Mouse (Mus musculus) forebrain, embryonic 11.5 days (tissue): ENCODE data around the gene Sh2d7. TPM values are rescaled to one million over a fixed set of nuclear protein-coding genes. Genes with fewer than 3 reads are reported as not detected.

Experiments used
- ATAC-seq: fragments of 200-750 bp; cut with Nextera tagmentation; replicated peaks from 2 replicates; pipeline ENCODE4 v1.8.0; 2017; ENCODE audit warnings: moderate TSS enrichment; ENCODE audit not compliant: low FRiP score
- DNase-seq: peaks from one replicate; pipeline ENCODE4 v3.0.0-alpha.2; 2017; ENCODE audit warnings: low spot score
- H3K27ac ChIP-seq: fragments of 300-500 bp; sonication (generic); 2 replicates; pipeline ENCODE4 v1.5.1; 2014; ENCODE audit warnings: low read depth, low read length
- H3K27me3 ChIP-seq: fragments of 300-500 bp; sonication (generic); 2 replicates; pipeline ENCODE4 v1.6.1; 2014; ENCODE audit warnings: mild to moderate bottlenecking, low read length, mixed read lengths; ENCODE audit not compliant: control insufficient read depth, insufficient read depth
- H3K36me3 ChIP-seq: fragments of 300-500 bp; sonication (generic); 2 replicates; pipeline ENCODE4 v1.6.1; 2014; ENCODE audit warnings: mild to moderate bottlenecking, low read length, moderate library complexity, mixed read lengths; ENCODE audit not compliant: control insufficient read depth, insufficient read depth
- H3K4me1 ChIP-seq: fragments of 300-500 bp; sonication (generic); replicated peaks from 2 replicates; pipeline ENCODE4 v1.6.1; 2014; ENCODE audit warnings: low read length, mixed read lengths; ENCODE audit not compliant: control insufficient read depth, insufficient read depth
- H3K4me2 ChIP-seq: fragments of 300-500 bp; sonication (generic); 2 replicates; pipeline ENCODE4 v1.6.1; 2014; ENCODE audit warnings: low read depth, mild to moderate bottlenecking, low read length, moderate library complexity, mixed read lengths; ENCODE audit not compliant: severe bottlenecking
- H3K4me3 ChIP-seq: fragments of 300-500 bp; sonication (generic); 2 replicates; pipeline ENCODE4 v1.5.1; 2014; ENCODE audit warnings: low read depth, low read length
- H3K9ac ChIP-seq: fragments of 300-500 bp; sonication (generic); 2 replicates; pipeline ENCODE4 v1.6.1; 2014; ENCODE audit warnings: low read length
- H3K9me3 ChIP-seq: fragments of 300-500 bp; sonication (generic); 2 replicates; pipeline ENCODE4 v1.6.1; 2016; ENCODE audit warnings: low read length, mixed read lengths; ENCODE audit not compliant: control insufficient read depth
- WGBS: fragments of 180-500 bp; shearing (Covaris S2); extraction: QIAGEN DNeasy Blood & Tissue Kit; methylation state at CpG from one replicate; pipeline ENCODE4 v1.1.7; 2014; 5-methylcytosine and 5-hydroxymethylcytosine counted together
- polyA plus RNA-seq: library from polyadenylated mRNA; unstranded; fragments of >200 nt; fragmentation: Nextera tagmentation; extraction: Ambion mirVana; gene quantifications from 2 replicates; pipeline ENCODE4 v1.2.1, GENCODE M21; 2014

Gene Sh2d7
- polyA plus RNA-seq, 1 experiment from 2014 or later, result not detected

DNA sequence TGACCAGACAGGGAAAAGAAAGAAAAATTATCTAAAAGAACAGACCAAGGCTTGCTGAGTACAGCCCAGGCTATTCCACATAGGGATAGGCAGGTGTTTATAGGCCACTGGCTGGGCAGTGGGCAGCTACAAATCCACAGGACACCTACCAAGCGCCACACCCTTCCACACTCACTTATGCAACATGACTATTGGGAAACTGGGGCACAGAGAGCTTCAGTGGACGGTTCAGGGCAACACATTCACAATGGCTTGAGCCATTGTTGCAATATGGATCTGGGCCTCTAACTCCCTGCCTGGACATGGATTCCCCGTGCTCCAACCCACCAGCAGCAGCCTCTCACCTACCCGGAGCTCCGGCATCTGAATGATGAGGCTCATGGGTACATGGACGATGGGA, 10.6 kb downstream of the Sh2d7 start:
- Histone ChIP-seq H3K9ac (no peak overlapping the region), H3K4me2 (no peak overlapping the region), H3K27me3 (no peaks in the 10 kb centered on the region), H3K27ac (no peak overlapping the region), H3K9me3 (no peaks in the 10 kb centered on the region), H3K4me1 (no peaks in the 10 kb centered on the region), H3K4me3 (no peak overlapping the region), H3K36me3 (no peaks in the 10 kb centered on the region)
- DNase-seq (no peak), ATAC-seq (no peak)
- 87% methylated on average over 6 of the region's 6 CpGs for WGBS

GRCm38 (mm10) chr9:54552409-54552808, 13.6 kb downstream of the Sh2d7 start:
- WGBS, result 21% methylated on average over 5 of the region's 5 CpGs
- DNase-seq, result no peak
- Histone ChIP-seq H3K27me3 (no peaks in the 10 kb centered on the region), H3K27ac (no peak overlapping the region), H3K9me3 (no peaks in the 10 kb centered on the region), H3K4me3 (no peak overlapping the region), H3K4me2 (no peak overlapping the region), H3K9ac (no peak overlapping the region), H3K4me1 (no peaks in the 10 kb centered on the region), H3K36me3 (no peaks in the 10 kb centered on the region)
- no peak for ATAC-seq

- no peak overlapping the region for H3K4me3 ChIP-seq
- H3K4me1 ChIP-seq, result 0 out of 2 replicates have a peak, but pooled peaks cover 3% of the 10 kb centered on the region
- no peak overlapping the region for H3K9ac ChIP-seq
- no peak overlapping the region for H3K27ac ChIP-seq
- no peaks in the 10 kb centered on the region for H3K9me3 ChIP-seq
- H3K36me3 ChIP-seq, result no peaks in the 10 kb centered on the region
- H3K4me2 ChIP-seq, result no peak overlapping the region
- WGBS, result 72% methylated on average over 2 of the region's 2 CpGs
- DNase-seq (no peak), ATAC-seq (no peak)
- H3K27me3 ChIP-seq, result no peaks in the 10 kb centered on the region
These were observed 16.3 kb downstream of the Sh2d7 start for GRCm38 (mm10) chr9:54555044-54555443.

DNA sequence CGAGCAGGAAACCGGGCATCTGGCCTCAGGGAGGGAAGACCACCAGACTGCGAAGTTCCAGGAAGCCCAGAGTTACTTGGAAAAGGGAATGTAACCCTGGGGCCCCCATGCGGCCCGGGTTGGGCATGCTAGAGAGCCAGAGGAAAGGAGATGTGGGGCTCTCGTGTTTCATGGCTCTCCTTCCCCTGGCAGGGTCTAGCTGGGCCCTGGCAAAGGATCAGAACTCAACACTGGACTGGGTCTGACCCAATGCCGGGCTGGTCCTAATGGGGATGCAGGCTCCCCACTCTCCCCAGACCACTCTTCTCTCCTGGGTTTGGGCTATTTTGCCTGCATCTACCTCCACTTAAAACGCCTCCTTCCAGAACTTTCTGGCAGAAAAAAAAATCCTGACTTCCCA, 19.9 kb downstream of the Sh2d7 start:
- Histone ChIP-seq H3K4me3 (no peak overlapping the region), H3K27ac (no peak overlapping the region), H3K4me1 (0 out of 2 replicates have a peak, but pooled peaks cover 3% of the 10 kb centered on the region), H3K36me3 (no peaks in the 10 kb centered on the region), H3K4me2 (no peak overlapping the region), H3K9me3 (no peaks in the 10 kb centered on the region), H3K27me3 (no peaks in the 10 kb centered on the region), H3K9ac (no peak overlapping the region)
- ATAC-seq (no peak), DNase-seq (no peak)
- 78% methylated on average over 8 of the region's 8 CpGs for WGBS

DNA sequence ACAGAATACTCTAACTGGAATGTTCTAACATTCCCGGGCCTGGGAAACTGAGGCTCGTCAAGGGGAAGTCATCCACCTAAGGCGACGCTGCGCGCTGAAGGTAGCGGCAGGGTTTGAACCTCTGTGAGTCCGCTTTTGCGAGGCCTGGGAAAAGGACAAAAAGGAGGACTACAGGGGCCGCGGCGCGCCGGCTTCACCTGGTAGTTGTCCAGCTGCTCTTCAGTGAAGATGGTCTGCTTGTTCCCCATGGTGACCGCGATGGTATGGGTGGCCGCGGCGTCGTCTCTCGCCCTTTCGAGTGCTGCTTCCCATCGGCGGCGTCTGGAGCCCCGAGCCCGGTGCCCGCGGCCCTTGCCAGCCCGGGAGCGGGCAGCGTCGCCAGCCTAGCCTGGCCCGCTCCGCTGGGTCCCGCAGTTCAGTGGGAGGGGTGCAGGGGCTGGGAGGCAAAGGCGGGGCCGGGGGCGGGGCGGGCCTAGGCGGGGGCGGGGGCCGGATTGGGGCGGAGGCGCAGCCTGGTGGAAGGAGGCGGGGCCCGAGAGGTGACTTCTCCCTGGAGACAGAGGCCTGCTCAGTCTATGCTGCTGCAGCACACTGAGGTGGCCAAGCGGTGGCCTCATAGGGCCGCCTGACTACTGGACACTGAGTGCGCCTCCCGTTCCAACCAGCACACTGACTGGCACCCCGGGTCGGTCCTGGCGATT, 21.1 kb downstream of the Sh2d7 start, which contains the start of gene Cib2:
Gene Cib2 (minus strand): TSS at position 448 of the 701 bp plus-strand sequence.
- H3K27ac ChIP-seq, result no peak within 1 kb of the TSS
- peak within 1 kb of the TSS; percentile 85 for H3K4me2 ChIP-seq
- DNase-seq (peak; percentile 93), ATAC-seq (peak; percentile 97)
- WGBS, result 2% methylated on average over 50 of the region's 54 CpGs
- peak within 1 kb of the TSS; percentile 63 for H3K9ac ChIP-seq
- H3K36me3 ChIP-seq, result no peaks in the 10 kb centered on the region
- no peaks in the 10 kb centered on the region for H3K27me3 ChIP-seq
- 0 out of 2 replicates have a peak, but pooled peaks cover 3% of the 10 kb centered on the region for H3K4me1 ChIP-seq
- no peaks in the 10 kb centered on the region for H3K9me3 ChIP-seq
- peak within 1 kb of the TSS; percentile 45 for H3K4me3 ChIP-seq

DNA sequence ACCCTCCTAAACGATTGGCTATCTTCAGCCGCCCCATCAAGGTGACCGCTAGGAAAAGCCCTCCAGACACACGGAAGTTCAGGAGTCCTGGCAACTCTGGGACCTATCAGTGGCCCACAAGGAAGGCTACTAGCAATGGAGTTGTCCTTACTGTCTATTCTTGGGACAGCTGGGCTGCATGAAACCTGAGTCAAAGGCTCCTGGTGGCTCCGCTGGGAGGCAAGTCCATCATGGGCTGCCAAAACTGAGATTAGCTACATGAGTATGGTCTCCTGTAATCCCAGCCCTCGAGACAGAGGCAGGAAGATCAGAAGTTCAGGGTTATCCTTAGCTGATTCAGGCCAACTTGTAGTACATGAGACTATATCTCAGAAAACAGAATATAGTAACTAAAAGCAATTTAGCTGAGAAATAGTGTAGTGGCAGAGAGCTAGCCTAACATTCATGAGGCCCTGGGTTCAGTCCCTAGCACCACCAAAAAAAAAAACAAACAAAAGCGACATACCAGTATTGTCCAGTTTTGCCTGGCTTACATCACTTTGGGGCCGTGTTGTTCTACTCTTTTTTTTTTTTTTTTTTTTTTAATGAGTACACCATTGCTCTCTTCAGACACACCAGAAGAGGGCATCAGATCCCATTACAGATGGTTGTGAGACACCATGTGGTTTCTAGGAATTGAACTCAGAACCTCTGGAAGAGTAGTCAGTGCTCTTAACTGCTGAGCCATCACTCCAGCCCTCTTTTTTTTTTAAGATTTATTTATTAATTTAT, 22.2 kb downstream of the Sh2d7 start:
- no peaks in the 10 kb centered on the region for H3K9me3 ChIP-seq
- no peak overlapping the region for H3K4me2 ChIP-seq
- H3K4me3 ChIP-seq, result no peak overlapping the region
- no peak overlapping the region for H3K9ac ChIP-seq
- DNase-seq, result no peak
- H3K4me1 ChIP-seq, result 0 out of 2 replicates have a peak, but pooled peaks cover 3% of the 10 kb centered on the region
- no peak overlapping the region for H3K27ac ChIP-seq
- 91% methylated on average over 8 of the region's 8 CpGs for WGBS
- peak; percentile 19; the same call in 1 of the 2 replicates for ATAC-seq
- no peaks in the 10 kb centered on the region for H3K27me3 ChIP-seq
- no peaks in the 10 kb centered on the region for H3K36me3 ChIP-seq

DNA sequence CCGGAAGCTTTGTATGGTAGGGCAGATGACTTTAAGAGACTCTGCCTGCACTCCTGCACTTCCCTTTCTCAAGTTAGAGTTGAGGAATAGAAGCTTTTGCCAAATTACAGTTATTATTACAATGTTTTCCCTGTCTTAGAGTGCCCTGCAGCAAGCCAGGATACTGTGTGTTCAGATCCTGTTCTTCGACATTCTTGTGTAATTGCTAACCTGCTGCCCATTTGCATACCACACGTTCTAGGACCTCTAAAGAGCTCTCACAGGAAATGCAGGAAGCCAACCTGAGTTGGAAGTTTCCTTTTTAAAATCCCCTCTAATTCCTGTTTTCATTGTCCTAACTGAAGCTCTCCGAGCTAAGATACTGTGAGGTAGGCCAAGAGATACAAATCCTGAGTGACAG, 28.2 kb downstream of the Sh2d7 start:
- Histone ChIP-seq H3K36me3 (no peaks in the 10 kb centered on the region), H3K4me1 (no peaks in the 10 kb centered on the region), H3K27me3 (no peaks in the 10 kb centered on the region), H3K9ac (no peak overlapping the region), H3K4me2 (no peak overlapping the region), H3K4me3 (no peak overlapping the region), H3K9me3 (no peaks in the 10 kb centered on the region), H3K27ac (no peak overlapping the region)
- no peak for ATAC-seq
- 65% methylated on average over 4 of the region's 4 CpGs for WGBS
- DNase-seq, result no peak

DNA sequence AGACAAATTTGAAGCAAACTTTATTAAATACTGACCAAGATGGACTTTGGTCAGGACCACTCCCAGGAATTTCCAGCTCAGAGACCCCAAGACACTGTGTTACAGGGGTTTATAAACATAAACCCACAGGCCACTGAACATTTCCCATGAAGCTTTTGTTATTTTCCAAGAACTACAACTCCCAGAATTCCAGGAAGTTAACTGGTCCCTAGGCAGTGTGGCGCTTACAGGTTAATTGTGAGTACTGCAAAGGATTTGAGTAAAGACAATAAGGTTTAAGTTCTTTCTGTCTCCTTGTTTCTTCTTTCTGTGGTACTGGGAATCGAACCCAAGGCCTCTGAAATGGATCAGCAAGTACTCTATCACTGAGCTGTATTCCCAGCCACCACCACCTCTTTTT, 29.9 kb downstream of the Sh2d7 start:
- ATAC-seq (no peak), DNase-seq (no peak)
- 37% methylated on average over 2 of the region's 2 CpGs for WGBS
- Histone ChIP-seq H3K27me3 (no peaks in the 10 kb centered on the region), H3K4me3 (no peak overlapping the region), H3K36me3 (no peaks in the 10 kb centered on the region), H3K27ac (no peak overlapping the region), H3K9me3 (no peaks in the 10 kb centered on the region), H3K4me2 (no peak overlapping the region), H3K9ac (no peak overlapping the region), H3K4me1 (no peaks in the 10 kb centered on the region)
